Mouse (Mus musculus) intestine, embryonic 15.5 days (tissue): ENCODE data around the gene Asb15. TPM values are rescaled to one million over a fixed set of nuclear protein-coding genes. Genes with fewer than 3 reads are reported as not detected.

ENCODE experiments used
- ATAC-seq: fragments of 200-750 bp; cut with Nextera tagmentation; 2 replicates; pipeline ENCODE4 v1.8.0; 2017; ENCODE audit warnings: moderate TSS enrichment, moderate library complexity
- H3K27ac ChIP-seq: fragments of 300-500 bp; sonication (generic); 2 replicates; pipeline ENCODE4 v1.5.1; 2015; ENCODE audit warnings: mild to moderate bottlenecking, inconsistent platforms
- H3K27me3 ChIP-seq: fragments of 300-500 bp; sonication (generic); replicated peaks from 2 replicates; pipeline ENCODE4 v1.6.1; 2015; ENCODE audit warnings: inconsistent platforms
- H3K36me3 ChIP-seq: fragments of 300-500 bp; sonication (generic); 2 replicates; pipeline ENCODE4 v1.6.1; 2015; ENCODE audit warnings: inconsistent platforms
- H3K4me1 ChIP-seq: fragments of 300-500 bp; sonication (generic); replicated peaks from 2 replicates; pipeline ENCODE4 v1.6.1; 2015; ENCODE audit warnings: inconsistent platforms
- H3K4me2 ChIP-seq: fragments of 300-500 bp; sonication (generic); replicated peaks from 2 replicates; pipeline ENCODE4 v1.6.1; 2015; ENCODE audit warnings: mild to moderate bottlenecking, inconsistent platforms
- H3K4me3 ChIP-seq: fragments of 300-500 bp; sonication (generic); replicated peaks from 2 replicates; pipeline ENCODE4 v1.5.1; 2015; ENCODE audit warnings: inconsistent platforms
- H3K9ac ChIP-seq: fragments of 300-500 bp; sonication (generic); 2 replicates; pipeline ENCODE4 v1.6.1; 2015; ENCODE audit warnings: inconsistent platforms
- H3K9me3 ChIP-seq: fragments of 300-500 bp; sonication (generic); 2 replicates; pipeline ENCODE4 v1.6.1; 2016; ENCODE audit warnings: inconsistent platforms
- WGBS: fragments of 180-500 bp; shearing (Covaris S2); methylation state at CpG from one replicate; pipeline ENCODE4 v1.1.7; 2015; 5-methylcytosine and 5-hydroxymethylcytosine counted together
- polyA plus RNA-seq: library from polyadenylated mRNA; unstranded; fragments of >200 nt; fragmentation: Nextera tagmentation; extraction: Ambion mirVana; gene quantifications from 2 replicates; pipeline ENCODE4 v1.2.1, GENCODE M21; 2015

The Asb15 gene
- polyA plus RNA-seq, 1 experiment from 2014 or later, result not detected

DNA sequence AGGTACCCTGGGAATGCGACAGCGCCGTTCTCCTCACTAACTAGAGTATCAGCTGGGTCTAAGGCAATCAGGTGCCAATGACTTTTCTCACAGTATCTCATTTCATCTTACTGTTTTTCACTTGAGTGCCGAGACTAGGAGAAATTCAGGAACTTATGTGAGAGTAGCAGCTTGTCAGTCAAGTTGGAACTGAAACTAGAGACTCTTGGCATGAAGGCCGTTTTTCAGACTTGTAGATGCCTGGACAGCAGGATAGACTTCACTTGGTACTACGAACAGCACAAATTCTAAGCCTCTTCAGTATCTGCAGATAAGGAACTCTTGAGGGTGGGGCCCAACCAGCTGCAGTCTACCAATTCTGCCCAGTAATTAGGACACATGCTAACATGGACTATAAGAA is 72.2 kb downstream of the Asb15 start:
- Histone ChIP-seq H3K27ac (no peak overlapping the region), H3K27me3 (no peaks in the 10 kb centered on the region), H3K4me2 (no peak overlapping the region), H3K36me3 (no peaks in the 10 kb centered on the region), H3K9ac (no peak overlapping the region), H3K9me3 (no peaks in the 10 kb centered on the region), H3K4me3 (no peak overlapping the region), H3K4me1 (no peaks in the 10 kb centered on the region)
- ATAC-seq, result no peak
- 83% methylated on average over 6 of the region's 6 CpGs for WGBS

- WGBS, result 76% methylated on average over 4 of the region's 4 CpGs
- Histone ChIP-seq H3K9me3 (no peaks in the 10 kb centered on the region), H3K4me1 (no peaks in the 10 kb centered on the region), H3K4me2 (no peak overlapping the region), H3K27me3 (no peaks in the 10 kb centered on the region), H3K36me3 (no peaks in the 10 kb centered on the region), H3K9ac (no peak overlapping the region), H3K27ac (no peak overlapping the region), H3K4me3 (no peak overlapping the region)
- ATAC-seq, result no peak
Measured at GRCm38 (mm10) chr6:24600726-24601125, 72.8 kb downstream of the Asb15 start.

GRCm38 (mm10) chr6:24601668-24602067 is 73.7 kb downstream of the Asb15 start:
- WGBS, result 15% methylated on average over 1 of the region's 1 CpGs
- ATAC-seq, result no peak
- Histone ChIP-seq H3K27me3 (no peaks in the 10 kb centered on the region), H3K4me2 (no peak overlapping the region), H3K4me3 (no peak overlapping the region), H3K27ac (no peak overlapping the region), H3K9me3 (no peaks in the 10 kb centered on the region), H3K4me1 (no peaks in the 10 kb centered on the region), H3K9ac (no peak overlapping the region), H3K36me3 (no peaks in the 10 kb centered on the region)

DNA sequence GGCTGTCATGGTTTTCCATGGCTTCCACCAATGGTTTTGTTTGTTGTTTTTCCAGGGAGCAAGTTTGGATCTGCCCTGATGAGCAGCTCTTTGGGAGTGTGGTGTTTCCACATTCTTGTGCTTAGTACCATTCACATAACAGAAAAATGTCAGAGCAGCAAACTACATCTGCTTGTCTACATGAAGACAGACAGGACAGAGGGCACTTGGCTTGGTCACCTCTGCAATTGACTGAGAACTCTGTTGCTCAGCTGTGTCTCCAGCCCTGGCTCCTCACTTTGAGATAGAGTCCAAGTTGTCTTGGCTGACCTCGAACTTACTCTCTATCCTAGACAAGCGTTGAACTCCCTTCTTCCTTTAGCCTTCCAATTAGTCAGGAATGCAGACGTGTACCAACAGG is 74.4 kb downstream of the Asb15 start:
- Histone ChIP-seq H3K9me3 (no peaks in the 10 kb centered on the region), H3K27me3 (no peaks in the 10 kb centered on the region), H3K4me3 (no peak overlapping the region), H3K36me3 (no peaks in the 10 kb centered on the region), H3K9ac (no peak overlapping the region), H3K4me2 (no peak overlapping the region), H3K4me1 (no peaks in the 10 kb centered on the region), H3K27ac (no peak overlapping the region)
- 82% methylated on average over 3 of the region's 3 CpGs for WGBS
- ATAC-seq, result no peak

GRCm38 (mm10) chr6:24602993-24603392 is 75.0 kb downstream of the Asb15 start:
- Histone ChIP-seq H3K4me1 (no peaks in the 10 kb centered on the region), H3K27ac (no peak overlapping the region), H3K9me3 (no peaks in the 10 kb centered on the region), H3K4me3 (no peak overlapping the region), H3K36me3 (no peaks in the 10 kb centered on the region), H3K9ac (no peak overlapping the region), H3K27me3 (no peaks in the 10 kb centered on the region), H3K4me2 (no peak overlapping the region)
- ATAC-seq, result no peak
- WGBS, result 78% methylated on average over 5 of the region's 5 CpGs

GRCm38 (mm10) chr6:24604289-24604688 is 76.3 kb downstream of the Asb15 start:
- no peaks in the 10 kb centered on the region for H3K27me3 ChIP-seq
- H3K4me1 ChIP-seq, result no peaks in the 10 kb centered on the region
- H3K9ac ChIP-seq, result no peak overlapping the region
- no peak overlapping the region for H3K4me2 ChIP-seq
- no peak overlapping the region for H3K4me3 ChIP-seq
- no peak for ATAC-seq
- H3K27ac ChIP-seq, result no peak overlapping the region
- no peaks in the 10 kb centered on the region for H3K9me3 ChIP-seq
- WGBS, result 93% methylated on average over 7 of the region's 7 CpGs
- H3K36me3 ChIP-seq, result no peaks in the 10 kb centered on the region

DNA sequence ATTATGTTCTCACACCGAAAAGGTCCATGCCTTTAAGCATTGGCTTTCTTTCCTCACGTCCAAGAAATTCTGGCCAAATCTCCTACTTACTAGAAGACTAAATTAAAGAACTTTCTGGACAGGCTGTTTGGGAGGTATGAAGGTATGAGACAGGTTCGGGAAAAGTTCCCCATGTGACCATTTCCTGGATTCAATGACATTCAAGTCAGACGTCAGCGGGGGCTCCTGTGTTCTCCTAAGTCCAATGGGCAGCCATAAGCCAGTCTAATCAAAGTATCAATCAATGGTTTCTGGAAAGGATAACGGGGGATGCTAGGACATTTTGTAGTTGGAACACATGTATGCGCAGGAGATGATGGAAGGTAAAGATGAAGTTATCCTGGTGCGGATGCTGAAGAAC is 77.7 kb downstream of the Asb15 start:
- Histone ChIP-seq H3K36me3 (no peaks in the 10 kb centered on the region), H3K27me3 (no peaks in the 10 kb centered on the region), H3K9ac (no peak overlapping the region), H3K27ac (no peak overlapping the region), H3K9me3 (no peaks in the 10 kb centered on the region), H3K4me3 (no peak overlapping the region), H3K4me2 (no peak overlapping the region), H3K4me1 (no peaks in the 10 kb centered on the region)
- 93% methylated on average over 8 of the region's 8 CpGs for WGBS
- ATAC-seq, result no peak

DNA sequence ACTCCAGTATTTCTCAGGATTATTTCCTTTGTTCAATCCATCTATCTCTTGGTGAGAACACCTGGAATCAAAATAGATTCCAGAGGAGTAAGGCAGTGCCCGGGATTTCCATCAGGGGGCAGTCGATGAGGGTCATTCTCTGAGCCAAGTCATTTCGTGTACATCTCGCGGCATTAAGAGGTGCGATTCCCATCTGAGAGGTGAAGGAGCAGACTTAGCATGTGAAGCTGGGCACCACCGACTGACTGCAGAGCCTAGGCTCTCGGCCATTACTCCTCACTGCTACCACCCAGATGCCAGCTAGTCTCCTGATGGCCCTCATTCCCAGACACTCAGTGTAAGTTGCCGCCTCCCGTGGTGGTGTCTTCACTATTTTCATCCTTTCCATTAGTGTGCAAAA is 78.6 kb downstream of the Asb15 start:
- Histone ChIP-seq H3K9ac (no peak overlapping the region), H3K4me1 (no peaks in the 10 kb centered on the region), H3K27ac (no peak overlapping the region), H3K36me3 (no peaks in the 10 kb centered on the region), H3K4me2 (no peak overlapping the region), H3K27me3 (no peaks in the 10 kb centered on the region), H3K4me3 (no peak overlapping the region), H3K9me3 (no peaks in the 10 kb centered on the region)
- no peak for ATAC-seq
- WGBS, result 73% methylated on average over 10 of the region's 10 CpGs

DNA sequence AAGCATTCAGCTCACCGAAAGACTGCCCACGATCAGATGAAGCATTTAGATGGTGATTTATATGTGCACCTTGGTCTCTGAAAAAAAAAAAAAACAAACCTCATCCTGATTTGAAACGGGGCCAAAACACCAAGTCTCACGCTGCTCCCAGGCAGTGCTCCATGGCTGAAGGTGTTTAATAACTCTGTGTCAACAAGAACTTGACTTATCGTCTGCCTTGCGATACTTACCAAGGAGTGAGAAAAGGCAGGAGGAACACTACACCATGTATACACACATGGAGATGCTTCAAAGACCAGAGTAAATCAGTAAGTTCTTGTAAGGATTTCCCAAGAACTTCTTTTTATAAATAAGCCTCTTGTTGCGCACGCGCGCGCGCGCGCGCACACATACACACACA is 79.6 kb downstream of the Asb15 start:
- H3K9me3 ChIP-seq, result no peaks in the 10 kb centered on the region
- no peaks in the 10 kb centered on the region for H3K4me1 ChIP-seq
- 71% methylated on average over 15 of the region's 15 CpGs for WGBS
- no peak overlapping the region for H3K9ac ChIP-seq
- ATAC-seq, result no peak
- H3K4me2 ChIP-seq, result no peak overlapping the region
- no peaks in the 10 kb centered on the region for H3K27me3 ChIP-seq
- no peak overlapping the region for H3K27ac ChIP-seq
- H3K4me3 ChIP-seq, result no peak overlapping the region
- no peaks in the 10 kb centered on the region for H3K36me3 ChIP-seq

- 81% methylated on average over 4 of the region's 4 CpGs for WGBS
- Histone ChIP-seq H3K9ac (no peak overlapping the region), H3K4me2 (no peak overlapping the region), H3K4me3 (no peak overlapping the region), H3K27me3 (no peaks in the 10 kb centered on the region), H3K9me3 (no peaks in the 10 kb centered on the region), H3K27ac (no peak overlapping the region), H3K4me1 (no peaks in the 10 kb centered on the region), H3K36me3 (no peaks in the 10 kb centered on the region)
- no peak for ATAC-seq
Measured at GRCm38 (mm10) chr6:24608129-24608528, 80.2 kb downstream of the Asb15 start.

- Histone ChIP-seq H3K27ac (no peak overlapping the region), H3K36me3 (no peaks in the 10 kb centered on the region), H3K9me3 (no peaks in the 10 kb centered on the region), H3K27me3 (no peaks in the 10 kb centered on the region), H3K4me3 (no peak overlapping the region), H3K4me2 (no peak overlapping the region), H3K4me1 (no peaks in the 10 kb centered on the region), H3K9ac (no peak overlapping the region)
- WGBS, result 88% methylated on average over 3 of the region's 3 CpGs
- no peak for ATAC-seq
Measured at GRCm38 (mm10) chr6:24608682-24609081, 80.7 kb downstream of the Asb15 start.

DNA sequence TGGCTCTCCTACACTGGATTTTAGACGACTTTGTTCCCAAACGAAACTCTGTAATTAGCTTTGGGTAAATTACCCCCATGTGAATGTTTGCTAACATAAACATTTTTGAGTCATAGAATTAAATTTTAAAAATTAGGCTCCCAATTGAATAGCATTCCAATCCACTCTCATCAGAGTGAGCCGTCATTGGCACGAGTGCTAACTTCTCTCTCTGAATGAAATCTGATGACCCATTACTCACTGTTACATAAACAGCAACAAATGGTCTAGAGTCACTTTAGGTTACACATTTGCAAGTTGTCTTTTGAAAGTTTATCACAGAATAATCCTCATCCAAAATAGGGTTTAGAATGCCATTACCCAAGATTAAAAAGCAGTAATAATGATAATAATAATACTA is 81.6 kb downstream of the Asb15 start:
- Histone ChIP-seq H3K9me3 (no peaks in the 10 kb centered on the region), H3K4me1 (no peaks in the 10 kb centered on the region), H3K27me3 (no peaks in the 10 kb centered on the region), H3K36me3 (no peaks in the 10 kb centered on the region), H3K27ac (no peak overlapping the region), H3K4me2 (no peak overlapping the region), H3K9ac (no peak overlapping the region), H3K4me3 (no peak overlapping the region)
- 52% methylated on average over 4 of the region's 4 CpGs for WGBS
- ATAC-seq, result no peak

GRCm38 (mm10) chr6:24610358-24610757 is 82.4 kb downstream of the Asb15 start:
- no peak overlapping the region for H3K4me3 ChIP-seq
- no peak overlapping the region for H3K4me2 ChIP-seq
- H3K9ac ChIP-seq, result no peak overlapping the region
- no peaks in the 10 kb centered on the region for H3K27me3 ChIP-seq
- 94% methylated on average over 4 of the region's 4 CpGs for WGBS
- no peaks in the 10 kb centered on the region for H3K36me3 ChIP-seq
- H3K4me1 ChIP-seq, result no peaks in the 10 kb centered on the region
- no peak overlapping the region for H3K27ac ChIP-seq
- H3K9me3 ChIP-seq, result no peaks in the 10 kb centered on the region
- no peak for ATAC-seq
